Mouse (Mus musculus) G1E (cell line): ENCODE measurements around the gene Slc45a1.

Experiments
- CTCF ChIP-seq: IDR thresholded peaks from 2 replicates; pipeline ENCODE4 v1.5.1; 2012; ENCODE audit warnings: low read depth, low read length, inconsistent platforms, mixed read lengths
- GATA1 ChIP-seq: IDR thresholded peaks from 2 replicates; pipeline ENCODE4 v1.6.1; 2012; ENCODE audit warnings: borderline replicate concordance, low read length, inconsistent platforms, mixed read lengths
- POLR2AphosphoS5 ChIP-seq: IDR thresholded peaks from 2 replicates; pipeline ENCODE4 v1.6.1; 2012; ENCODE audit warnings: low read depth, low read length, inconsistent platforms; ENCODE audit not compliant: insufficient replicate concordance

- TF ChIP-seq CTCF (no peak), POLR2AphosphoS5 (no peak), GATA1 (no peak)
These were observed 50.5 kb downstream of the Slc45a1 start for GRCm38 (mm10) chr4:150601489-150601888.
